Mouse (Mus musculus): ENCODE data around the gene Gm11938.
A peak's percentile ranks its signal among the peaks of the same experiment; 100 is the strongest.
"Not testable (repeated sequence)": the region's sequence is repeated elsewhere in the genome, so short reads cannot be mapped to it uniquely, and the experiment has no call there.

Gene Gm11938

DNA sequence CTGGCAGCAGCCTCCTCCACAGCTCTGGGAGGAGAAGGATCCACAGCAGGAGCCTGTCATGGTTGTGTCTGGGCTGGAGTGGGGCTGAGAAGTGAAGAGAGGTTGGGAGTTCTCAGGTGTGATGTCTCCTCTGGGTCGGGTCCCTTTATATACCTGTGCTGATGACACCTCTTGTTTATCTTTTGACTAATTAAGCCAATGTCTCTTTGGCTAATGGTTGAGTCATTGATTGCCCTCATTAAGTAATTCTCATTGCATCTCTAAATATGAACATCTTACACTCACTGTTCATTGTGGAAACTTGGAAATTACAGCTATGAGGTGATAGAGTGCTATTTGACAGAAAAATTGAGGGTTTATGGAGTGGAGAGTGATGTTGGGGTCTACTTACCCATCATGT is at the start of gene Gm11938:
Gene Gm11938 (minus strand): TSS at position 101 of the 400 bp plus-strand sequence.
- not testable (repeated sequence) for DNase-seq (ENCODE audit: low spot score)

DNA sequence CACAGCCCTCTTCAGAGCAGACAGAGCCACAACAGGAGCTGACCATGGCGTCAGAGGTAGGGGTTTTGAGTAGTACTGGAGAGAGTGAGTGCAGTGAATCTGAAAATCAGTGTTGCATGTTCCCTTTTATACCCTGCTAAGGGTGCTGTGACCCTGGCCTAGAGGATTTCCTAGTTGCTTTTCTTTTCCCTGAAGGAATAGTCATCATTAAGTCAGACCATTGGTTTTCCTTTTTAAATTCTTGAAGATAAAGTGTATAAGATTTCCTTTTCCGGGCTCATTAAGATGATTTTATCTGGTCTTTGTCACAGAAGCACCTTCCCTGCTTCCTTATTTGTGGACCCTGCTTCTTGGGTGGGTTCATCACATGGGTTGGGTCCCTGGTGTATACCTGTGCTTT is 47.0 kb upstream of the Gm11938 start, which contains the start of gene Gm11555:
Gene Gm11555 (minus strand): TSS at position 101 of the 400 bp plus-strand sequence.
- DNase-seq (ENCODE audit: low spot score): no peak

GRCm38 (mm10) chr11:99646444-99646843 is 43.3 kb upstream of the Gm11938 start:
- DNase-seq (ENCODE audit: low spot score): no peak

- DNase-seq (ENCODE audit: low spot score): no peak
Observed at GRCm38 (mm10) chr11:99644351-99644750, 41.2 kb upstream of the Gm11938 start.

- not testable (repeated sequence) for DNase-seq (ENCODE audit: low spot score)
Observed at GRCm38 (mm10) chr11:99643635-99644139, 40.6 kb upstream of the Gm11938 start, which contains the start of gene Krtap4-7. Gene Krtap4-7, minus strand, starts transcription at chr11:99644089.

GRCm38 (mm10) chr11:99640926-99641325 is 37.8 kb upstream of the Gm11938 start:
- no peak for DNase-seq (ENCODE audit: low spot score)

DNA sequence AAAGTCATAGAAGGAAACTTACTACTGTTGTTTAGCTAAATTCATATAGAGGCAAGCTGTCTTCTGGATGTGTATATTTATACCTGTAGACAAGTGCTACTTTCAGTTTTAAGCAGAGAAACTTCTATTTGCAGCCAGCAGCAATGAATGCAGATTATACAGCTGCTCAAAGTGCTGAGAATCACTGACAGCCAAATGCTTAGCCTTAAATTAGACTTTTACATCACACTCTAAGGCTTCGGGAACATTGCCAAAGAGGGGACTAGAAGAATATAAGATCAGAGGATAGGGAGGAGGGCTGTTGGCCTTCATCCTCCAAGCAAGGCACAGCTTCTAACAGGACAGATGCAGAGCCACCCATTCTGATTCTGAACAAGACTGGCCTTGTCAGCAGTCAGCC is 34.0 kb upstream of the Gm11938 start:
- no peak for DNase-seq (ENCODE audit: low spot score)

DNA sequence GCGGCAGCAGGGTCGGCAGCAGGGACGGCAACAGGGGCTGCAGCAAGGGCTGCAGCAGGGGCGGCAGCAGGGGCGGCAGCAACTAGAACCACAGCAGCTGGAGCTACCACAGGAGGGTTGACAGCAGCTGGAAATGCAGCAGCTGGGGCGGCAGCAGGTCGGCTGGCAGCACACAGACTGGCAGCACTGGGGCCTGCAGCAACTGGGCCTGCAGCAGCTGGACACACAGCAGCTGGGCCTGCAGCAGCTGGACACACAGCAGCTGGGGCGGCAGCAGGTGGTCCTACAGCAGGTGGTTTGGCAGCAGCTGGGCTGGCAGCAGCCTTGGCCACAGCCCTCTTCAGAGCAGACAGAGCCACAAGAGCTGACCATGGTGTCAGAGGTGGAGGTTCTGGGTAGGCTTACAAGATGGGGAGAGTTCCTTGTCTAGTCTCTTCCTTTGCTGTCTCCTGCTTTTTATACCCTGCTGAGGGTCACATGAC is 31.6 kb upstream of the Gm11938 start, which contains the start of gene Krtap4-2:
Gene Krtap4-2 (minus strand): TSS at position 432 of the 482 bp plus-strand sequence.
- DNase-seq (ENCODE audit: low spot score): no peak

DNA sequence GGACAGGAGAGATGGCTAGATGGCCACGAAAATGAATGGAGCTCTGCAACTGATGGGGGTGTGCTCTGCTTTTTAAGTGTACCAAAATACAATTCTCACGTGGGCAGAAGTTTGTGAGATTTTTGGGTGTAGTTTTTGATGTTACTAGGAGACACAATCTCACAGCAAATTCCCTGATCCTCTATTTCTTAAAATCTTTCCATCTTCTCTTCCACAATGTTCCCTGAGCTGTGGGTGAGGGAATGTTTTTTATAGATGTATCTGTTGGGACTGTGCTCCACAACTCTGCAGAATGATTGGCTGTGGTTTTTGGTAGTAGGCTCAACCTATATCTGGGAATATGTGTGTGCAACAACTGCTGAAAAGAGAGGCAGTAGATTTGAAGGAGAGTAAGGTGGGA is 30.2 kb upstream of the Gm11938 start:
- DNase-seq (ENCODE audit: low spot score): no peak

DNA sequence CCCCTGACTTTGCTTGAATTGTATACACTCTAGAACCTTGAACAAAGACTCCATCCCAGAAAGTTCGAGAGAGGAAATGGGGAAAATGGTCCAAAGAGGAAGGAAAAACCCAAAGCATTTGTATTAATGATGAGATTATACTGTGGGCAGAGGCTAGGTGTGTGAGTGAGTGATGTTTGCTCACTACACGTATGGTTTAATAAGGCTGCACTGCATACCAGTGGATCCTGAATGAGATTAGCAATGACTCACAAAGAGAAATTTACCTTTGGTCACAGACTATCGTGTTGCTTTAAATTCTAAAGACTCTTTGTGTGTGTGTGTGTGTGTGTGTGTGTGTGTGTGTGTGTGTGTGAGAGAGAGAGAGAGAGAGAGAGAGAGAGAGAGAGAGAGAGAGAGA is 27.8 kb upstream of the Gm11938 start:
- no peak for DNase-seq (ENCODE audit: low spot score)

DNA sequence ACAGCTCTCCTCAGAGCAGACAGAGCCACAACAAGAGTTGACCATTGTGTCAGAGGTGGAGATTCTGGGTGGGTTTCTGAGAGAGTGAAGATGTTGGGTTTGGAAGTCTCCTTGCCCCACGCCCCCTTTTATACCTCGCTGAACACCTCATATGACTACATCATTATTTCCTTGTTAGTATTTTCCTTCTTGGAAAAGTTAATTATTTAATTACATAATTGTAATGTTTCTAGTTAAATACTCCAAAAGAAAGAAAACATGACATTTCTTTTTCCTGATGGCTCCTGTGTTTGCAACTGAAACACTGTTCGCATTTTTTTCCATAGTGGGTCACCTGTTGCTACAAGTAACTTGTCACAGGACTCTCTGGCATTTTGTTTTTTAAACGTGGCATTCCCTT is 25.0 kb upstream of the Gm11938 start, which contains the start of gene Krtap4-1:
Gene Krtap4-1 (minus strand): TSS at position 101 of the 400 bp plus-strand sequence.
- DNase-seq (ENCODE audit: low spot score): no peak

- no peak for DNase-seq (ENCODE audit: low spot score)
Observed at GRCm38 (mm10) chr11:99620335-99620734, 17.2 kb upstream of the Gm11938 start, which contains the start of gene Gm11562. Gene Gm11562, minus strand, starts transcription at chr11:99620435.

GRCm38 (mm10) chr11:99614796-99615363 is 11.8 kb upstream of the Gm11938 start, which contains the start of gene Krtap2-4:
Gene Krtap2-4, minus strand, starts transcription at chr11:99614846.
- no peak for DNase-seq (ENCODE audit: low spot score)

DNA sequence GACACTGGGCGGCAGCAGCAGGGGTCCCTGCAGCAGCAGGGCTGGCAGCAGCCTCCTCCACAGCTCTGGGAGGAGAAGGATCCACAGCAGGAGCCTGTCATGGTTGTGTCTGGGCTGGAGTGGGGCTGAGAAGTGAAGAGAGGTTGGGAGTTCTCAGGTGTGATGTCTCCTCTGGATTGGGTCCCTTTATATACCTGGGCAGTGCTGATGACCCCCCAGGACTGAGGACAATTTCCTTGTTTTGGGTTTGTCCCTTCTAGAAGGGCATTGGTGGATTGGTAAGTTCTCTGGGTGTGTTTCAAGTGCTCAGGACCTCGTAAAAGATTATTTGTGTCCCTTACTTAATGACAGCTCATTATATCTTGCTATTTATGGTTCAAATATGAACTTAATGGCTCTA is 7.0 kb upstream of the Gm11938 start, which contains the start of gene Gm11937:
Gene Gm11937 (minus strand): TSS at position 101 of the 400 bp plus-strand sequence.
- not testable (repeated sequence) for DNase-seq (ENCODE audit: low spot score)

DNA sequence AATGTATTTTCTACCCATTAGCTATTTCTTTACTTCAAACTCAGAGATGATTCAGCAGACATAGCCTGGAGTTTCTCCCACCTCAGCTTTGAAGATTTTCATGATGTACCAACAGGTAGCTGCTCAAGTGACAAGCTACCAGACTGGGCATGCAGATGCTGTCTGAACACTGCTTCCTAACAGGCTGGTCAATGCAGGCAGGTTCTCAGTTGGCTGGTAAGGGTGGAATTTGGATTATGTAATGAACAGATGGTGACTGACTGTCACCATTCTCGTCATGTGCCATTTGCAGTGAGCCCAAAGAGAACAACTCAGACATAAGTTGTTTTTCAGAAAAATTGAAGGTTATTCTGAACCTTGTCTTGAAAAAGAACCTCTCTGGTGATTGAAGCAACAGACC is 6.0 kb upstream of the Gm11938 start:
- DNase-seq (ENCODE audit: low spot score): no peak

GRCm38 (mm10) chr11:99597742-99598141 is 5.4 kb downstream of the Gm11938 start, which contains the start of gene Krtap9-3:
Gene Krtap9-3, minus strand, starts transcription at chr11:99598105.
- DNase-seq (ENCODE audit: low spot score): not testable (repeated sequence)

DNA sequence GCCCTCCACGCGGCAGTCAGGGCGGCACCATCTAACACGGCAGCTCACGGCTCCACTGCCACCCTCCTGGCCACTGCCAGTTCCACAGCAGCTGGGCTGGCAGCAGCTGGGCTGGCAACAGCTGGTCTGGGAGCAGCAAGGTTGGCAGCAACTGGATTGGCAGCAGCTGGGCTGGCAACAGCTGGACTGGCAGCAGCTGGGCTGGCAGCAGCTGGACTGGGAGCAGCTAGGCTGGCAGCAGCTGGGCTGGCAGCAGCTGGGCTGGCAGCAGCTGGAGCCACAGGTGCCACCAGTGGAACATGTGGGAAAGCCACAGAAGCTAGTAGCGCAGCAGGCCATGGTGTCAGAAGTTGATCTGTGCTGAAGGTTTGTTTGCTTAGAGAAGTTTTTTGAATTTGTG is 12.1 kb downstream of the Gm11938 start, which contains the start of gene Krtap1-3:
Gene Krtap1-3 (minus strand): TSS at position 359 of the 400 bp plus-strand sequence.
- DNase-seq (ENCODE audit: low spot score): no peak

DNA sequence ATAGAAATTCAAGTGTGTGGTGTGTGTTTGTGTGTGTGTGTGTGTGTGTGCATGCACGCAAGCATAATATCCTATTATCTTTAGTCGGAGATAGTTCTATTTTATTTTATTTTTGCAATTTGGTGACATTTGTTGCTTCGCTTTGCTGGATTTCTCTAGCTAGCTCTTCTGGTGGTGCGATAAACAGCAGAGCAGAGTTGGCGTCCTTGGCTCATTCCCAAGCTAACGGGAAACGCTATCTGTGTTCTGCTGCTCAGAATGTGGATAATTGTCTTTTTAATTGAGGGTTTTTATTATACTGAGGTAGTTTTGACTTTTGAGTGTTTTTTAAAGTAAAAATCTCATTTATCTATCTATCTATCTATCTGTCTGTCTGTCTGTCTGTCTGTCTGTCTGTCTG is 18.0 kb downstream of the Gm11938 start:
- no peak for DNase-seq (ENCODE audit: low spot score)

- no peak for DNase-seq (ENCODE audit: low spot score)
Observed at GRCm38 (mm10) chr11:99583245-99583704, 19.8 kb downstream of the Gm11938 start, which contains the start of gene Krtap1-4. Gene Krtap1-4, minus strand, starts transcription at chr11:99583654.

DNA sequence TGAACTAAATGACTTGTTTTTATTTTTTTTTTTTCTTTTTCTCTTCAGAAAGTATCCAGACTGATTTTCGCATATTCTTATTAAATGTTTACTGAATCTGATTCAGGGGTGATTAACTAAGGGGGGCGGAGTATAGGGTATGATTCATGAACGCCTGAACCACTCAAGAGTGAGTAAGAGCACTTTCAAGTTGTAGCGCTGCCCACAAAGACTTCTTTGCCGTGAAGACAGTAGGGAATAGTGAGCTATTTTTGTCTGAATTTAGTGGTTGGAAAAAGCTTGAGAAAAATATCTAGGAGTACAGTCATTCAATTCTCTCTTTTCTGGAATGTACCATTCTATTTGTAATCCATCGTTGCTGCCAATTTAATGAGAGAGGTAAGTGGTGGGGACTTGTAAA is 21.5 kb downstream of the Gm11938 start:
- DNase-seq (ENCODE audit: low spot score): no peak

DNA sequence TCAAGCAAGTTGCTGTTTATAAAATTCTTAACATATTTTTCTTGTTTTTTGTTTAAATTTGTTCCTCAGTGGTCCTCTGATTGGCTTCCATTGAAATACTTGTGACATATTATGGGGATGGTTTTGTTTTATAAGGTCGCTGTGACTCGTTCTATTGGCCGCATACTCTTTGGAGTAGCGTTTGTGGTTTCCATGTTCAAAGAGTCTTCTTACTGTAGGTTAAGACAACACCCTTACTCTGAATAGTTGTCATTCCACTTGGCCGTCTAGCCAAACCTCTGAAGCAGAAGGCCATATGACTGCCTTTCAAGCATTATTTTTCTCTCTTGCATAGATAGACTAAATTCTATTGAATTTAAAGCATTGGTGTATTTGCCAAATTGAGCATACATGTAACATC is 22.1 kb downstream of the Gm11938 start:
- no peak for DNase-seq (ENCODE audit: low spot score)

DNA sequence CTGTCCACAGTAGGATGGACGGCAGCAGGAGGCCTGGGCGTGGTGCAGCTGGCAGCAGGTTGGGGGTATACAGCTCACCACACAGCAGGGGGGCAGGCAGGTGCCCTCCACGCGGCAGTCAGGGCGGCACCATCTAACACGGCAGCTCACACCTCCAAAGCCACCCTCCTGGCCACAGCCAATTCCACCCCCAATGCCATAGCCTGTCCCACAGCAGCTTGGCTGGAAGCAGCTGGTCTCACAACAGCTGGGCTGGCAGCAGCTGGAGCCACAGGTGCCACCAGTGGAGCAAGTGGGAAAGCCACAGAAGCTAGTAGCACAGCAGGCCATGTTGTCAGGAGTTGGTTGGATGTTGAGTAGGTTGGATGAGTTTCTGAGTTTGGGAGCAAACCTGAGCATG is 22.5 kb downstream of the Gm11938 start, which contains the start of gene Krtap1-5:
Gene Krtap1-5 (minus strand): TSS at position 381 of the 400 bp plus-strand sequence.
- DNase-seq (ENCODE audit: low spot score): no peak

DNA sequence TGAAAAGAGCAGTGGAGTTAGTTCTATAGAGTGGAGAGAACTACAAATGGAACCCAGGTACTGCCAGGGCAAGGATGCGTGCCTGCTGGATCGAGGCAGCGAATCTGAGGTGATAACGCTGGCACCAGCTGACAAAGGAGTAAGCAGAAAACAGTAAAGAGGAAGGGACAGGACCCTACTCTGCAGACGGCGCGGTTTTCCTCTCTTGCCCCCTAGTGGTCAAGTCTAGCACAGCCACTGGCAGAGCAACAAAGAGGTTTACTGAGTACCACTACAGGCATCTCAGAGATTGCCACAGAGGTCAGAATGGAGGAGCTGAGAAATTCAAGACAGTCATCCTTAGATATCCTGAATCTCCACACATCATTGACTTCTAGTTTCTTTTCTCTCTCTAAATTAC is 29.0 kb downstream of the Gm11938 start:
- DNase-seq (ENCODE audit: low spot score): peak; percentile 91

Data from embryo, embryonic 10.5 days (tissue).